Mouse (Mus musculus): Measurements from ENCODE around the gene Foxo1.
A peak's percentile ranks its signal among the peaks of the same experiment; 100 is the strongest.

Gene Foxo1

DNA sequence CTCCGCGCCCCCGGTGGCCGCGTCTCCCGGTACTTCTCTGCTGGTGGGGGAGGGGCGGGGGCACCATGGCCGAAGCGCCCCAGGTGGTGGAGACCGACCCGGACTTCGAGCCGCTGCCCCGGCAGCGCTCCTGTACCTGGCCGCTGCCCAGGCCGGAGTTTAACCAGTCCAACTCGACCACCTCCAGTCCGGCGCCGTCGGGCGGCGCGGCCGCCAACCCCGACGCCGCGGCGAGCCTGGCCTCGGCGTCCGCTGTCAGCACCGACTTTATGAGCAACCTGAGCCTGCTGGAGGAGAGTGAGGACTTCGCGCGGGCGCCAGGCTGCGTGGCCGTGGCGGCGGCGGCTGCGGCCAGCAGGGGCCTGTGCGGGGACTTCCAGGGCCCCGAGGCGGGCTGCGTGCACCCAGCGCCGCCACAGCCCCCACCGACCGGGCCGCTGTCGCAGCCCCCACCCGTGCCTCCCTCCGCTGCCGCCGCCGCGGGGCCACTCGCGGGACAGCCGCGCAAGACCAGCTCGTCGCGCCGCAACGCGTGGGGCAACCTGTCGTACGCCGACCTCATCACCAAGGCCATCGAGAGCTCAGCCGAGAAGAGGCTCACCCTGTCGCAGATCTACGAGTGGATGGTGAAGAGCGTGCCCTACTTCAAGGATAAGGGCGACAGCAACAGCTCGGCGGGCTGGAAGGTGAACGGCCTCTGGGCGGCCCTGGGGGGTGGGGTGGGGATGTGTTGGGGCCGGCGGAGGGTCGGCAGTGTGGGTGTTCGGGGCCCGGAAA is 789 bp downstream of the Foxo1 start:
- DNase-seq (ENCODE audit: low spot score): peak; percentile 51

- DNase-seq (ENCODE audit: low spot score): peak; percentile 63
These were observed 1.6 kb downstream of the Foxo1 start for GRCm38 (mm10) chr3:52269514-52270351.

- no peak for DNase-seq (ENCODE audit: low spot score)
These were observed 2.4 kb downstream of the Foxo1 start for GRCm38 (mm10) chr3:52270511-52270910.

GRCm38 (mm10) chr3:52271376-52271775 is 3.2 kb downstream of the Foxo1 start:
- no peak for DNase-seq (ENCODE audit: low spot score)

DNA sequence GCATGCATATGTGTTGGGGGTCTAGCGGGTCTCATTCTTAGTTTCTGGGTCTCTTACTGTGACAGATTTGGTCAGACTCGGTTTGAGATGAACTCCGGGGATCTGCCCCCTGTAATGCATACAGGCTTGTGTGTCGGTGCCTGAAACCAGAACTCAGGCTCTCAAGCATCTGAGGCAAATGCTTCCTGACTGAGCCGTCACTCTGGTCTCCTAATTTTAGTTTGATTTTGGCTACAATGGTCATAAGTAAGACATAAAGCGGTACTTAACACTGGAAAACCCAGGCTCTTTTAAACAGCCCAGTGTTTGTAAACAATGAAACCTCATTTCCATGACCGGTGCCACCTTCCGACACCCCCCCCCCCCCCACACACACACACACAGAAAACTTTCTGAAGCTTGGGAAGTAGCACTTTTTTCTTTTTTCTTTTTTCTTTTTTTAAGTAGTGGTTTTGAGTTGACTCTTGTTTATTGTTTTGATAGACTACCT is 4.3 kb downstream of the Foxo1 start:
- no peak for DNase-seq (ENCODE audit: low spot score)

GRCm38 (mm10) chr3:52274475-52274874 is 6.3 kb downstream of the Foxo1 start:
- DNase-seq (ENCODE audit: low spot score): no peak

DNA sequence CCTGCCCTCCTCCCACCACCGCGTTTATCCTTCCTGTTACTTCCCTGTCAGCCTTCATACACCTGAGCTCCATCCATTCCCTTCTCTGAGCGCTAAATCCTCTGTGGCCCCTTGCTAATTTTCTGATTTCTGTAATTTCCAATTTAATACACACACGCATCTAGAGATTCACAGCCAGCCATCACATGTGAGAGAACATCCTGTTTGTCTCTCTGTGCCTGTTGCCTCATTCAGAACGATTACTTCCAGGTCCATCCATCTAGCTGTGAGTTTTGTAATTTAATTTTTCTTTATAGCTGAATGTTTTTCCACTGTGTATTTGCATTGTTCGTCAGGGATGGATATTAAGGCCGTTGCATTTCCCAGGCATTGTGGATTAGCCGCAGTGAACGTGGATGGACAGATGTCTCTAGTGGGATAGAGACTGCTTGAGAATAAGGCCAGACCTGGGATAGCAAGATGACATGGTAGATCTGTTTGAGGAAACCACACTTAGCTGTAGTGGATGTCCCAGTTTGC is 7.0 kb downstream of the Foxo1 start:
- DNase-seq (ENCODE audit: low spot score): no peak

DNA sequence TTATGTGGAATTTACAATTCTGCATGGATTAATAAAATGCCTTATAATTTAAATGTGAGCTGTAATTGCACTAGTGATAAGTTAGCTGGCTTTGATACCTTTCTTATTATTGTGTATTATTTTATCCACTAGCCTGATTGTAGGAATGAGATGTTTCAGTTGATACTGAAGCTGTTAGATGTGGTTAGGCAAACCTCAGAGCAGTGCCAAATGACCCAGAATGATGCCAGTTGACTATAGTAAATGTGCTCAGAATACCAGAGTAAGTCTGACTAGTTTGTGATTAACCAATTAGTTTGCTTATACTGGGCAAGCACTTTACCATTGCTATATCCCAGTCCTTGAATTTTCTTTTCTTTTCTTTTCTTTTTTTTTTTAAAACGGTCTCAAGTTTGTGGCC is 12.5 kb downstream of the Foxo1 start:
- DNase-seq (ENCODE audit: low spot score): no peak

- DNase-seq (ENCODE audit: low spot score): no peak
These were observed 13.7 kb downstream of the Foxo1 start for GRCm38 (mm10) chr3:52281882-52282281.

- DNase-seq (ENCODE audit: low spot score): no peak
These were observed 14.2 kb downstream of the Foxo1 start for GRCm38 (mm10) chr3:52282369-52282768.

DNA sequence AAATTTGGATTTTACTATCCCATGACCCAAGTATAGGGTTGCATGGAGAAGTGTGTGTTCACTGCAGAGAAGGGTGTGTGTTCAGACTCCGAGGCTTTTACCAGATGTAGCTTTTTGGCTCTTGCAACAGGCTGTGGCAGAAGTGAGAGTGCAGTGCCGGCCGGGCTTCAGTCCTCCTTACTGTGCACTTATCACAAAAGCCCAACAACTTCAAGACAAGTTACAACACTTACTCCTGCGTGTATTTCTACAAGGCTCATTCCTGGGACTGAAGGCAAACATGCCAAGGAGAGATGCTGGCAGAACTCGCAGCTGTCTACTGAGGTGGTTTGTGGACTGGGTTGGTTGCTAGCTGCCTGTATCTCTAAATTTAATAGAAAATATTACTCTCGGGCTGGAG is 15.4 kb downstream of the Foxo1 start:
- no peak for DNase-seq (ENCODE audit: low spot score)

DNA sequence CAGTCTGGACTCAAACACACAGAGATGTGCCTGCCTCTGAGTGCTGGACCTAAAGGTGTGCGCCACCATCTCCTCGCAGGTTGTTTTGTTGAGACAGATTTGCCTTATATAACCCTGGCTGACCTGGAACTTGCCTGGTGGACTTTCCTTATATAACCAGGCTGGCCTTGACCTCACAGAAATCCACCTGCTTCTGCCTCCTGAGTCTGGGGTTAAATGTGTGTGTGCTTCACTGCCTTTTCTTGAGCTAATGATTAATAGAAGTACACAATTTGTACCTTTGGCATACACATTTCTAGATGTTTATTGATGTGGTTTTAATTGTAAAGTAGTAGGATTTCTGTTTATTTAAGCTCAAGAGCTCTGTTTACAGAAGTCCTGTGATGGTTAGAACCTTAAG is 22.7 kb downstream of the Foxo1 start:
- no peak for DNase-seq (ENCODE audit: low spot score)

DNA sequence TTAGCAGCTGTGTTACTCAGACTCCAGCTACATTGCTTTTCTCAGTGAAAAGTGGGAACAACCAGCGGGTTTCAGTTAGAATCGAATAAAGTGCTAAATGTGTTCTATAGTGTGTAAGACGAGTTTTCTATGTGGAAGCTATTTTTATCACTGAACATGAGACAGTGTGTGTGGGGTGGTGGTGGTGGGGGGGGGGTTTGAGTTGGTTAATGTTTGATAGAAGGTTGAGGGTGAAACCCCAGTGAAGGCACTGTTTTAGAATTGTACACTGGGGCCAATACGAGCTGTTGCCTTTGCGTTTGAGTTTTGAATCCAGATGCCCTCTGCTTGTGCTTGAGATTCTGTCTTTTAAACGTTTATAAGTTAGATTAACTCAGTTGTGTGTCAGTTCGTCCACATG is 24.4 kb downstream of the Foxo1 start:
- no peak for DNase-seq (ENCODE audit: low spot score)

- DNase-seq (ENCODE audit: low spot score): no peak
These were observed 25.8 kb downstream of the Foxo1 start for GRCm38 (mm10) chr3:52293946-52294345.

DNA sequence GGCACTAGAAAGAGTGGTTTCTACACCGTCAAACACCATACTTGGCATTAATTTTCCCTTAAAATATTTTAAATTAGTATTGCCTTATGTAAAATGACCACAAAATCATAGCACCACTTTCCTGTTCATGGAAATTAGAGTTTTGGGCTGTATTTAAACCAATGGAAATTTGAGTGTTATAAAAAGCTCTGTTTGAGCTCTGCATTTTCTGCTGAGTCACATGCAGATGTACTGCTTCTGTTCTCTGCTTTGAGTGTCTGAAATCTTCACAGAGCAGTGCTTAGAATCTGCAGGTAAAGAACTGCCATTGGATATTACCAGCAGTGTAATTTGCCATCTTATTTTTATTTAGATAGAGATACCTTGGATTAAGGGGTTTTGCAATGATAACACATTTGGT is 27.6 kb downstream of the Foxo1 start:
- no peak for DNase-seq (ENCODE audit: low spot score)

GRCm38 (mm10) chr3:52296224-52296760 is 28.2 kb downstream of the Foxo1 start:
- DNase-seq (ENCODE audit: low spot score): no peak

- no peak for DNase-seq (ENCODE audit: low spot score)
These were observed 29.3 kb downstream of the Foxo1 start for GRCm38 (mm10) chr3:52297291-52298018.

DNA sequence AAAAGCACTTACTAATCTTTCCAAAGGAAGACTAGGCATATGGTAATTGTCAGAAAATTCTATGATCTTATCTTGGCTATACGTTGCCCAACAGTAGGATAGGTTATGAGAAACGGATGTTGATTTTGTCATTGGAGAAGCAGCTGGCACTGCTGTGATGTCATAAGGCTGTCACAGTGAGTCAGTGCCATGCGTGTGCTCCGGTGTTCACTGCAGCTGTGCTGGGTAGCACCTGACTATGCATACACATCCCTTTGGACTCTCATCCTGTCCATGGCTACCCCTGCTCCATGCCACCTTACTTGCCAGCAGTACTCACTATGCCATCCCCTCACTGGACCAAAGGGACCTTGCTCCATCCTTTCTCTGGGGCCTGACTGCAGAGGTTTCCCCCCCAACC is 30.5 kb downstream of the Foxo1 start:
- DNase-seq (ENCODE audit: low spot score): no peak

GRCm38 (mm10) chr3:52299376-52299775 is 31.2 kb downstream of the Foxo1 start:
- DNase-seq (ENCODE audit: low spot score): no peak

DNA sequence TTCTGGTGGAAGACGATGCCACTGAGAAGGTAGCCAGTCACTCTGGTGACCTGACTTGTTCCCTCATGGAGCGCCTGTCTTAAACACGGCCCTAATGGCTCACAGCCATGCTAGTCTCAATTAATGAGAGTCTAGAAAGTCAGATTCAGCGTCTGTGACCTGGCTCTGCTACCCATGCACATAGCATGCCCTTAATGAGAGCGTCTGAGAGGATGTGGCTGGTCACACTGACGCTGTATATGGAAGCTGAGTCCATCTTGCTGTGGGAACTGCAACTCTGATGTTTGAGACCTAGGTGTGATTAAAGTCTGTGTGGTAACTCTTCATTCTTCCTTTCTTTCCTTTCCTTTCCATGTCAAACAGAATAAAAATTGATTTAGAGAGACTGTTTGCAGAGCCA is 32.4 kb downstream of the Foxo1 start:
- DNase-seq (ENCODE audit: low spot score): no peak

GRCm38 (mm10) chr3:52303301-52303700 is 35.2 kb downstream of the Foxo1 start:
- DNase-seq (ENCODE audit: low spot score): no peak

Measured in urinary bladder, postnatal 25 days (tissue).